Mouse (Mus musculus) spleen, adult 18-20 months (tissue): ENCODE measurements around the gene Tars2.
"Not testable (repeated sequence)": the region's sequence is repeated elsewhere in the genome, so short reads cannot be mapped to it uniquely, and the experiment has no call there.

Experiments used
- DNase-seq, 2 experiments: peaks; one replicate each; pipeline ENCODE4 v3.0.0; 2022; ENCODE audit warnings: mixed read lengths in 2 of 2

Tars2 gene

DNA sequence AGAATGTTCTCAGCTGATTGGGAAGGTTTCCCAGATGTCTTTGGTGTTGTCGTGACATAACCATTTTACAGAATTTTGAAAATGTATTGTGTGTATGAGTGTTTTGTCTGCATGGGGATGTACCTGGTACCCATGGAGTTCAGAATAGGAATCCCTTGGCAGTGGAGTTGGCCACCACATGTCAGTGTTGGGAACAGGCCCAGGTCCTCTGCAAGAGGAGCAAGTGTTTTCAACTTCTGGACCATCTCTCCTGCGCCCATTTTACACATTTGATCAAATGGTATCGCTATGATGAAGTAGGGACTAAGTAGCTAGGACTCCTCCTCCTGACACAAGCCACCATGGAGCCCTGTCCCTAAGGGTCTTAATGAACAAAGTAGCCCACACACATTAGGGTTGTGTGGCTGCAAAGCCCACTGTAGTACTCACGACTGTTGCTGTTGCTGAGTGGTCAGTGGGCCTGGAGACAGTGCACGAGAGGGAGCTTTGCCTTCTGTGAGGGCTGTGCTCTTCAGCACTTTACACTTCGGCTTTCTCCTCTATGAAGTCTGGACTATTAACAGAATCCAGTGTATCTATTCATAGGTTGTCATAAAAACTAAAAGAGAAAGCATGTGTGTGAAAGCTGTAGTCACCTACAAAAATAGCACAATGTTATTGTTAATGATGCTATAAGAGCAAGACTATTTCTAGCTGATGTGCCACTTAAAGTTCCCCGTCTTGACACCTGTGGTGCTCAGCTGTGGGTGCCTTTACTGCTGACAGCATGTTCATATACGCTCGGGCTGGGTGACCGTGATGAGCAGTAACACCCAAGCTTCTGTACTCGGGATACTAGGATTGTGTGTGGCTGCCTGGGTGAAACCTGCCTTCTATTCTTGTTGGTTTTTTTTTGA is 65.0 kb downstream of the Tars2 start:
- DNase-seq, result no peak

DNA sequence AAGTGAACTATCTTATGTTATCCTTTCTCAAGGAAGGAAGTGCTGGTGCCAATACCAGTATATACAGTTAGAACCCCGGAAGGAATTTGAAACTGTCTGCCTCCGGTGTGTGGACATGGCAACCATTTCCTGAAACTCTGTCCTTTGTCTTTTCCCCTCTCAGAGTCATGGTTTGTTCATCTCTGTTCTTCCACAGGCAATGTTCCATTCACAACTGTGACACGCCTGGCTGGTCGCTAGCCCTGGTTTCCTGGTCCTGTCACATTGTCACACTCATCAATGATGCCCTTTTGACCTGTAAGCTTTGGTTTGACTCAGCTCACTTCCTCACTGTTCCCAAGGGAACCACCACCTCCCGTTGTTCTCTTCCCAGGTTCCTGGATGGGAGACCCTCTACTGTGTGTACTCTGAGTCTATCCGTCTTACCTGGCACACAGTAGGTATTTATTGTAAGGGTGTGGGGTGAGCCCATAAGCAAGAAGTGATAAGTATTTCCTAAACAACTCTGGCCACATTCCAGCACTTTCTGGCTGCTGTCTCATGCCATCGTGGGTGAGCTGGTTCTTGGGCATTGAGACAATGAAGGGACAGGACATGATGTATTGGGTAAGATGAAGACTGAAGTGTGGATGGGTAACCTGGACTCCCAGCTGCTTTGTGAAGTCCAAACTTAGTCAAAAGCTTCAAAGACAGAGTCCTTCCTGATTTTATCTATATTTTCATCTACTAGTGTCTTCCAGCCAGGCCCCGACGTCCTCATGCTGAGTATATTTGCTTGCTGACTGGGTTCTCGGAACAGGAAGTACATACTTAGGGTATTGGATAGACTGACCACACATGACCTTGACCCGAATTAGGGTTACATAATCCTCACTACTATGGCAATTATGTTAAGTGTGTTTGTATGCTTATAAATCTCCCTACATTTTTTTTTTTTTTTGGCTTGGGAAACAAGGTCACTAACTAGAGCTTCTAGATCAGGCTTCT is 65.9 kb downstream of the Tars2 start:
- no peak for DNase-seq

DNA sequence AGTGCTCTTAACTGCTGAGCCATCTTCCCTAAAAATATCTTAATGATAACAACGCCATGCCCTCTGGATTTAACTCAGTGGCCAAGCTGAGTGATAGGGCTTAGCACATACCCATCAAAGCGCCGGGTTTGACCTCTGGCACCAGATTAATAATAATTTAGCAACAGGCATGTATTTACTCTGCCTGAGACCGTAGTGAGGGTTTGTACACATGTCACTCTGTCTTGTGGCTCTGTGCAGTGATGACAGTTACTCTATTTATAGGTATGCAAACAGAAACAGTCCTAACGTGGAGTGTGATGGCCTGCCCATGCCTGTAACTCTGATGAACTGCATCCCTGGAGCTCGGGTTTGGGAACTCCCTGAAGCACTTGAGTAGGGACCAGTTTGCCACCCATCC is 67.3 kb downstream of the Tars2 start:
- DNase-seq, result no peak

DNA sequence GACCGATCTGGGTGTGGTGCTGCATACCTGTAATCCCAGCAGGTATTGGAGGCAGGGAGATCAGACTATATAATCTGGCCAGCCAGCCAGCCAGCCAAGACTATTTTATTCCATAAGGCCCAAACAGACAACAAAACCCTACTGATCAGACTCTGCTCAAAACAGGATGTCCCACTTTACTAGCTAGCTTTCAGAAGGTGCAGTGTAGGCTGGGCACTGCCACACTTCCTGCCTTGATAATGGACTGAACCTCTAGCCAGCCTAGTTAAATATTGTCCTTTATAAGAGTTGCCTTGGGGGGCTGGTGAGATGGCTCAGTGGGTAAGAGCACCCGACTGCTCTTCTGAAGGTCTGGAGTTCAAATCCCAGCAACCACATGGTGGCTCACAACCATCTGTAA is 69.5 kb downstream of the Tars2 start:
- DNase-seq, result not testable (repeated sequence)
